Mouse (Mus musculus) embryonic facial prominence, embryonic 11.5 days (tissue): ENCODE measurements around the gene Olfr212. TPM values are rescaled to one million over a fixed set of nuclear protein-coding genes. Genes with fewer than 3 reads are reported as not detected.

Experiments used
- polyA plus RNA-seq: library from polyadenylated mRNA; unstranded; fragments of >200 nt; fragmentation: Nextera tagmentation; extraction: Ambion mirVana; gene quantifications from 2 replicates; pipeline ENCODE4 v1.2.1, GENCODE M21; 2014

Olfr212 gene
- polyA plus RNA-seq, 1 experiment from 2014 or later, result 0.07 TPM

Other genes with a start within 250 kb of the Olfr212 start
- gene Zfand4, start 242.3 kb upstream of the Olfr212 start, polyA plus RNA-seq, result 9.3 and 10.8 TPM in 2 replicates
- gene March8, start 168.5 kb upstream of the Olfr212 start, polyA plus RNA-seq, result 22.0 and 22.2 TPM in 2 replicates
- 0.72 and 0.74 TPM in 2 replicates for gene Alox5, start 45.3 kb upstream of the Olfr212 start, polyA plus RNA-seq
- gene Olfr211, start 17.4 kb upstream of the Olfr212 start, polyA plus RNA-seq, result not detected in 2 replicates
- not detected in 2 replicates for gene Olfr213, start 31.9 kb downstream of the Olfr212 start, polyA plus RNA-seq
- 0.42 and 0.64 TPM in 2 replicates for gene Gm5580, start 44.6 kb downstream of the Olfr212 start, polyA plus RNA-seq
- not detected in 2 replicates for gene Olfr214, start 47.7 kb downstream of the Olfr212 start, polyA plus RNA-seq
- gene Olfr215, start 77.7 kb downstream of the Olfr212 start, polyA plus RNA-seq, result not detected in 2 replicates
- 332 and 353 TPM in 2 replicates for gene Zfp422, start 122.5 kb downstream of the Olfr212 start, polyA plus RNA-seq
- gene Depp1, start 144.1 kb downstream of the Olfr212 start, polyA plus RNA-seq, result 13.8 and 15.1 TPM in 2 replicates
- gene Rassf4, start 167.4 kb downstream of the Olfr212 start, polyA plus RNA-seq, result 15.3 and 17.6 TPM in 2 replicates
- 0.07 TPM in 2 replicates for gene Tmem72, start 210.4 kb downstream of the Olfr212 start, polyA plus RNA-seq